Mouse (Mus musculus) neural tube, embryonic 13.5 days (tissue): ENCODE results near the gene Pak6. TPM values are rescaled to one million over a fixed set of nuclear protein-coding genes. Genes with fewer than 3 reads are reported as not detected.

Experiments
- ATAC-seq: fragments of 200-750 bp; cut with Nextera tagmentation; 2 replicates; pipeline ENCODE4 v1.8.0; 2017; ENCODE audit warnings: low read depth, mild to moderate bottlenecking, moderate TSS enrichment, moderate library complexity
- H3K27ac ChIP-seq: fragments of 300-500 bp; sonication (generic); replicated peaks from 2 replicates; pipeline ENCODE4 v1.5.1; 2015; ENCODE audit warnings: moderate library complexity, mild to moderate bottlenecking, inconsistent platforms
- H3K27me3 ChIP-seq: fragments of 300-500 bp; sonication (generic); 2 replicates; pipeline ENCODE4 v1.6.1; 2015; ENCODE audit warnings: mild to moderate bottlenecking, inconsistent platforms
- H3K36me3 ChIP-seq: fragments of 300-500 bp; sonication (generic); 2 replicates; pipeline ENCODE4 v1.6.1; 2015; ENCODE audit warnings: mild to moderate bottlenecking, inconsistent platforms
- H3K4me1 ChIP-seq: fragments of 300-500 bp; sonication (generic); replicated peaks from 2 replicates; pipeline ENCODE4 v1.6.1; 2015; ENCODE audit warnings: inconsistent platforms
- H3K4me2 ChIP-seq: fragments of 300-500 bp; sonication (generic); 2 replicates; pipeline ENCODE4 v1.6.1; 2015; ENCODE audit warnings: inconsistent platforms, mild to moderate bottlenecking, moderate library complexity
- H3K4me3 ChIP-seq: fragments of 300-500 bp; sonication (generic); 2 replicates; pipeline ENCODE4 v1.5.1; 2015; ENCODE audit warnings: mild to moderate bottlenecking, inconsistent platforms
- H3K9ac ChIP-seq: fragments of 300-500 bp; sonication (generic); 2 replicates; pipeline ENCODE4 v1.6.1; 2015; ENCODE audit warnings: moderate library complexity, mild to moderate bottlenecking, inconsistent platforms
- H3K9me3 ChIP-seq: fragments of 300-500 bp; sonication (generic); 2 replicates; pipeline ENCODE4 v1.6.1; 2016; ENCODE audit warnings: inconsistent platforms
- WGBS: fragments of 180-500 bp; shearing (Covaris S2); methylation state at CpG from one replicate; pipeline ENCODE4 v1.1.7; 2015; 5-methylcytosine and 5-hydroxymethylcytosine counted together
- polyA plus RNA-seq: library from polyadenylated mRNA; unstranded; fragments of >200 nt; fragmentation: Nextera tagmentation; extraction: Ambion mirVana; gene quantifications from 2 replicates; pipeline ENCODE4 v1.2.1, GENCODE M21; 2015

Gene Pak6
- polyA plus RNA-seq, 1 experiment from 2014 or later: 15.8 TPM

- 88% methylated on average over 3 of the region's 3 CpGs for WGBS
- no peak overlapping the region for H3K27ac ChIP-seq
- peaks cover 22% of the 10 kb centered on the region for H3K27me3 ChIP-seq
- no peaks in the 10 kb centered on the region for H3K36me3 ChIP-seq
- no peak overlapping the region for H3K9ac ChIP-seq
- no peak overlapping the region for H3K4me3 ChIP-seq
- no peaks in the 10 kb centered on the region for H3K4me1 ChIP-seq
- ATAC-seq: no peak
- no peaks in the 10 kb centered on the region for H3K9me3 ChIP-seq
- H3K4me2 ChIP-seq: no peak overlapping the region
Observed at GRCm38 (mm10) chr2:118687791-118688190, 24.7 kb downstream of the Pak6 start.

GRCm38 (mm10) chr2:118689875-118690274, 26.8 kb downstream of the Pak6 start:
- H3K36me3 ChIP-seq: no peaks in the 10 kb centered on the region
- H3K27me3 ChIP-seq: peaks cover 40% of the 10 kb centered on the region
- H3K4me2 ChIP-seq: no peak overlapping the region
- WGBS: 78% methylated on average over 10 of the region's 10 CpGs
- no peak overlapping the region for H3K9ac ChIP-seq
- H3K4me1 ChIP-seq: no peaks in the 10 kb centered on the region
- no peaks in the 10 kb centered on the region for H3K9me3 ChIP-seq
- H3K27ac ChIP-seq: no peak overlapping the region
- H3K4me3 ChIP-seq: no peak overlapping the region
- ATAC-seq: no peak

GRCm38 (mm10) chr2:118693370-118693966, 30.4 kb downstream of the Pak6 start:
- Histone ChIP-seq H3K9me3 (no peaks in the 10 kb centered on the region), H3K27ac (no peak overlapping the region), H3K4me1 (peaks cover 12% of the 10 kb centered on the region), H3K9ac (no peak overlapping the region), H3K27me3 (peaks cover 62% of the 10 kb centered on the region), H3K4me2 (no peak overlapping the region), H3K4me3 (no peak overlapping the region), H3K36me3 (no peaks in the 10 kb centered on the region)
- ATAC-seq: no peak
- WGBS: 84% methylated on average over 19 of the region's 19 CpGs

- 24% methylated on average over 11 of the region's 11 CpGs for WGBS
- Histone ChIP-seq H3K27me3 (peaks cover 76% of the 10 kb centered on the region), H3K36me3 (no peaks in the 10 kb centered on the region), H3K4me2 (no peak overlapping the region), H3K4me1 (peaks cover 21% of the 10 kb centered on the region), H3K9me3 (no peaks in the 10 kb centered on the region), H3K27ac (no peak overlapping the region), H3K4me3 (no peak overlapping the region), H3K9ac (no peak overlapping the region)
- ATAC-seq: no peak
Observed at GRCm38 (mm10) chr2:118695677-118696232, 32.7 kb downstream of the Pak6 start.

- WGBS: 53% methylated on average over 21 of the region's 21 CpGs
- H3K9ac ChIP-seq: no peak overlapping the region
- peaks cover 86% of the 10 kb centered on the region for H3K27me3 ChIP-seq
- H3K36me3 ChIP-seq: no peaks in the 10 kb centered on the region
- H3K9me3 ChIP-seq: no peaks in the 10 kb centered on the region
- no peak overlapping the region for H3K4me2 ChIP-seq
- peaks cover 26% of the 10 kb centered on the region for H3K4me1 ChIP-seq
- H3K27ac ChIP-seq: no peak overlapping the region
- H3K4me3 ChIP-seq: no peak overlapping the region
- ATAC-seq: no peak
Observed at GRCm38 (mm10) chr2:118696451-118697308, 33.6 kb downstream of the Pak6 start.

GRCm38 (mm10) chr2:118697311-118697877, 34.3 kb downstream of the Pak6 start:
- Histone ChIP-seq H3K4me2 (no peak overlapping the region), H3K9me3 (no peaks in the 10 kb centered on the region), H3K4me3 (no peak overlapping the region), H3K36me3 (no peaks in the 10 kb centered on the region), H3K27me3 (peaks cover 88% of the 10 kb centered on the region), H3K27ac (no peak overlapping the region), H3K9ac (no peak overlapping the region), H3K4me1 (peaks cover 29% of the 10 kb centered on the region)
- ATAC-seq: no peak
- 50% methylated on average over 5 of the region's 5 CpGs for WGBS

- no peaks in the 10 kb centered on the region for H3K36me3 ChIP-seq
- H3K4me2 ChIP-seq: no peak overlapping the region
- WGBS: 29% methylated on average over 7 of the region's 7 CpGs
- no peak overlapping the region for H3K4me3 ChIP-seq
- H3K4me1 ChIP-seq: peaks cover 34% of the 10 kb centered on the region
- no peak overlapping the region for H3K9ac ChIP-seq
- peaks cover 94% of the 10 kb centered on the region for H3K27me3 ChIP-seq
- H3K9me3 ChIP-seq: no peaks in the 10 kb centered on the region
- no peak overlapping the region for H3K27ac ChIP-seq
- no peak for ATAC-seq
Observed at GRCm38 (mm10) chr2:118697955-118698354, 34.9 kb downstream of the Pak6 start.

- peak overlapping the region; percentile 11 for H3K4me3 ChIP-seq
- under 1% methylated on average over 32 of the region's 32 CpGs for WGBS
- ATAC-seq: no peak
- H3K27ac ChIP-seq: no peak overlapping the region
- H3K27me3 ChIP-seq: peaks cover 95% of the 10 kb centered on the region
- peaks cover 51% of the 10 kb centered on the region for H3K4me1 ChIP-seq
- H3K4me2 ChIP-seq: peak overlapping the region; percentile 42
- peak overlapping the region; percentile 46 for H3K9ac ChIP-seq
- no peaks in the 10 kb centered on the region for H3K36me3 ChIP-seq
- H3K9me3 ChIP-seq: no peaks in the 10 kb centered on the region
Observed at GRCm38 (mm10) chr2:118700179-118701062, 37.3 kb downstream of the Pak6 start.

GRCm38 (mm10) chr2:118701161-118701560, 38.1 kb downstream of the Pak6 start:
- Histone ChIP-seq H3K4me3 (0 out of 2 replicates have a peak overlapping the region, but pooled peaks have one; percentile 11), H3K27me3 (peaks cover 95% of the 10 kb centered on the region), H3K27ac (no peak overlapping the region), H3K9ac (peak overlapping the region; percentile 46; the same call in 1 of the 2 replicates), H3K36me3 (no peaks in the 10 kb centered on the region), H3K4me1 (peaks cover 49% of the 10 kb centered on the region), H3K4me2 (0 out of 2 replicates have a peak overlapping the region, but pooled peaks have one; percentile 42), H3K9me3 (no peaks in the 10 kb centered on the region)
- ATAC-seq: no peak
- 2% methylated on average over 5 of the region's 5 CpGs for WGBS

GRCm38 (mm10) chr2:118701971-118702882, 39.1 kb downstream of the Pak6 start:
- 2% methylated on average over 51 of the region's 51 CpGs for WGBS
- Histone ChIP-seq H3K4me2 (peak overlapping the region; percentile 66), H3K4me1 (peaks cover 45% of the 10 kb centered on the region), H3K27ac (no peak overlapping the region), H3K4me3 (peak overlapping the region; percentile 38), H3K27me3 (peaks cover 95% of the 10 kb centered on the region), H3K9ac (peak overlapping the region; percentile 58; the same call in 1 of the 2 replicates), H3K9me3 (no peaks in the 10 kb centered on the region), H3K36me3 (no peaks in the 10 kb centered on the region)
- no peak for ATAC-seq
